Mouse (Mus musculus) midbrain, embryonic 14.5 days (tissue): Measurements from ENCODE around the gene Mgrn1. TPM values are rescaled to one million over a fixed set of nuclear protein-coding genes. Genes with fewer than 3 reads are reported as not detected.

Experiments used
- ATAC-seq: fragments of 200-750 bp; cut with Nextera tagmentation; 2 replicates; pipeline ENCODE4 v1.8.0; 2017; ENCODE audit warnings: moderate number of reproducible peaks, moderate library complexity; ENCODE audit not compliant: low FRiP score, low TSS enrichment
- DNase-seq: peaks from one replicate; pipeline ENCODE4 v3.0.0-alpha.2; 2015
- H3K27ac ChIP-seq: fragments of 300-500 bp; sonication (generic); replicated peaks from 2 replicates; pipeline ENCODE4 v1.5.1; 2014; ENCODE audit warnings: mild to moderate bottlenecking, low read depth, low read length, moderate library complexity
- H3K27me3 ChIP-seq: fragments of 300-500 bp; sonication (generic); 2 replicates; pipeline ENCODE4 v1.6.1; 2014; ENCODE audit warnings: low read length, control low read depth, mixed read lengths; ENCODE audit not compliant: control insufficient read depth, insufficient read depth
- H3K36me3 ChIP-seq: fragments of 300-500 bp; sonication (generic); 2 replicates; pipeline ENCODE4 v1.6.1; 2014; ENCODE audit warnings: low read length, control low read depth; ENCODE audit not compliant: control insufficient read depth, insufficient read depth
- H3K4me1 ChIP-seq: fragments of 300-500 bp; sonication (generic); 2 replicates; pipeline ENCODE4 v1.6.1; 2014; ENCODE audit warnings: mild to moderate bottlenecking, antibody characterized with exemption, low read length, control low read depth; ENCODE audit not compliant: control insufficient read depth, insufficient read depth
- H3K4me2 ChIP-seq: fragments of 300-500 bp; sonication (generic); 2 replicates; pipeline ENCODE4 v1.6.1; 2014; ENCODE audit warnings: mild to moderate bottlenecking, low read length, moderate library complexity
- H3K4me3 ChIP-seq: fragments of 300-500 bp; sonication (generic); replicated peaks from 2 replicates; pipeline ENCODE4 v1.5.1; 2014; ENCODE audit warnings: low read depth, low read length
- H3K9ac ChIP-seq: fragments of 300-500 bp; sonication (generic); replicated peaks from 2 replicates; pipeline ENCODE4 v1.6.1; 2014; ENCODE audit warnings: mild to moderate bottlenecking, low read length, moderate library complexity
- H3K9me3 ChIP-seq: fragments of 300-500 bp; sonication (generic); 2 replicates; pipeline ENCODE4 v1.6.1; 2016; ENCODE audit warnings: low read length, control low read depth, mixed read lengths; ENCODE audit not compliant: control insufficient read depth
- WGBS: fragments of 180-500 bp; shearing (Covaris S2); extraction: QIAGEN DNeasy Blood & Tissue Kit; methylation state at CpG from one replicate; pipeline ENCODE4 v1.1.7; 2014; 5-methylcytosine and 5-hydroxymethylcytosine counted together
- polyA plus RNA-seq: library from polyadenylated mRNA; unstranded; fragments of >200 nt; fragmentation: Nextera tagmentation; extraction: Ambion mirVana; gene quantifications from 2 replicates; pipeline ENCODE4 v1.2.1, GENCODE M21; 2014

The Mgrn1 gene
- polyA plus RNA-seq, 1 experiment from 2014 or later = 117 TPM

GRCm38 (mm10) chr16:4965392-4966129 is 79.5 kb downstream of the Mgrn1 start:
- ATAC-seq (no peak), DNase-seq (no peak)
- Histone ChIP-seq H3K27me3 (no peaks in the 10 kb centered on the region), H3K9ac (no peak overlapping the region), H3K36me3 (peaks cover 12% of the 10 kb centered on the region), H3K4me1 (peaks cover 13% of the 10 kb centered on the region), H3K4me2 (peak overlapping the region; percentile 77; the same call in 1 of the 2 replicates), H3K4me3 (peak overlapping the region; percentile 92; the same call in 1 of the 2 replicates), H3K27ac (no peak overlapping the region), H3K9me3 (no peaks in the 10 kb centered on the region)
- 88% methylated on average over 8 of the region's 8 CpGs for WGBS

GRCm38 (mm10) chr16:4968426-4968825 is 82.4 kb downstream of the Mgrn1 start:
- no peaks in the 10 kb centered on the region for H3K9me3 ChIP-seq
- DNase-seq (no peak), ATAC-seq (no peak)
- H3K4me2 ChIP-seq = no peak overlapping the region
- no peaks in the 10 kb centered on the region for H3K27me3 ChIP-seq
- H3K4me3 ChIP-seq = no peak overlapping the region
- no peak overlapping the region for H3K9ac ChIP-seq
- WGBS = 70% methylated on average over 3 of the region's 3 CpGs
- peaks cover 12% of the 10 kb centered on the region for H3K36me3 ChIP-seq
- no peak overlapping the region for H3K27ac ChIP-seq
- H3K4me1 ChIP-seq = peaks cover 7% of the 10 kb centered on the region

- WGBS = 94% methylated on average over 5 of the region's 5 CpGs
- no peaks in the 10 kb centered on the region for H3K9me3 ChIP-seq
Observed at GRCm38 (mm10) chr16:4969055-4969843, 83.2 kb downstream of the Mgrn1 start.

GRCm38 (mm10) chr16:4971626-4972025 is 85.6 kb downstream of the Mgrn1 start:
- H3K9ac ChIP-seq = no peak overlapping the region
- H3K27me3 ChIP-seq = no peaks in the 10 kb centered on the region
- DNase-seq (no peak), ATAC-seq (no peak)
- H3K4me2 ChIP-seq = no peak overlapping the region
- H3K4me1 ChIP-seq = no peaks in the 10 kb centered on the region
- no peak overlapping the region for H3K4me3 ChIP-seq
- WGBS = 85% methylated on average over 4 of the region's 4 CpGs
- no peaks in the 10 kb centered on the region for H3K9me3 ChIP-seq
- H3K36me3 ChIP-seq = peaks cover 12% of the 10 kb centered on the region
- no peak overlapping the region for H3K27ac ChIP-seq

More at GRCm38 (mm10) chr16:4969055-4969843, 83.2 kb downstream of the Mgrn1 start:
- Histone ChIP-seq H3K27me3 (no peaks in the 10 kb centered on the region), H3K4me2 (no peak overlapping the region), H3K36me3 (peaks cover 12% of the 10 kb centered on the region), H3K27ac (no peak overlapping the region), H3K4me3 (no peak overlapping the region), H3K4me1 (peaks cover 6% of the 10 kb centered on the region; the same call in 1 of the 2 replicates), H3K9ac (no peak overlapping the region)
- no peak for ATAC-seq
- no peak for DNase-seq

GRCm38 (mm10) chr16:4974521-4974920 is 88.5 kb downstream of the Mgrn1 start:
- no peak for DNase-seq
- ATAC-seq = no peak
- Histone ChIP-seq H3K9ac (no peak overlapping the region), H3K4me1 (no peaks in the 10 kb centered on the region), H3K36me3 (peaks cover under 1% of the 10 kb centered on the region; the same call in 1 of the 2 replicates), H3K9me3 (no peaks in the 10 kb centered on the region), H3K27ac (no peak overlapping the region), H3K27me3 (no peaks in the 10 kb centered on the region), H3K4me2 (no peak overlapping the region), H3K4me3 (no peak overlapping the region)
- 81% methylated on average over 5 of the region's 5 CpGs for WGBS

- DNase-seq (no peak), ATAC-seq (no peak)
- WGBS = 85% methylated on average over 2 of the region's 2 CpGs
- no peak overlapping the region for H3K9ac ChIP-seq
- no peaks in the 10 kb centered on the region for H3K9me3 ChIP-seq
- no peaks in the 10 kb centered on the region for H3K4me1 ChIP-seq
- H3K4me3 ChIP-seq = no peak overlapping the region
- H3K27ac ChIP-seq = no peak overlapping the region
- H3K4me2 ChIP-seq = no peak overlapping the region
- H3K36me3 ChIP-seq = no peaks in the 10 kb centered on the region
- no peaks in the 10 kb centered on the region for H3K27me3 ChIP-seq
Observed at GRCm38 (mm10) chr16:4976180-4976579, 90.1 kb downstream of the Mgrn1 start.

- DNase-seq = no peak
- 68% methylated on average over 5 of the region's 5 CpGs for whole genome bisulfite sequencing
- ATAC-seq = no peak
Observed at GRCm38 (mm10) chr16:4978275-4979051, 92.4 kb downstream of the Mgrn1 start.

GRCm38 (mm10) chr16:4979755-4980380 is 93.8 kb downstream of the Mgrn1 start:
- H3K4me3 ChIP-seq = no peak overlapping the region
- H3K4me2 ChIP-seq = no peak overlapping the region
- H3K4me1 ChIP-seq = no peaks in the 10 kb centered on the region
- no peak overlapping the region for H3K9ac ChIP-seq
- DNase-seq (peak; percentile 69), ATAC-seq (no peak)
- no peaks in the 10 kb centered on the region for H3K9me3 ChIP-seq
- 69% methylated on average over 4 of the region's 4 CpGs for WGBS
- H3K36me3 ChIP-seq = no peaks in the 10 kb centered on the region
- H3K27me3 ChIP-seq = no peaks in the 10 kb centered on the region
- H3K27ac ChIP-seq = no peak overlapping the region

More at GRCm38 (mm10) chr16:4978275-4979051, 92.4 kb downstream of the Mgrn1 start:
- Histone ChIP-seq H3K9me3 (no peaks in the 10 kb centered on the region), H3K27me3 (no peaks in the 10 kb centered on the region), H3K27ac (no peak overlapping the region), H3K4me1 (no peaks in the 10 kb centered on the region), H3K36me3 (no peaks in the 10 kb centered on the region), H3K4me3 (no peak overlapping the region), H3K4me2 (no peak overlapping the region), H3K9ac (no peak overlapping the region)
